Mouse (Mus musculus) cerebellum, adult 8-10 months (tissue): ENCODE measurements at regions not wholly inside any gene's neighbourhood (a gene's known extent, or its start where the extent isn't known, plus 50 kb on each side); places are given as distances from the start of the nearest gene placed in this dataset.

ENCODE experiments used
- DNase-seq: peaks from one replicate; pipeline ENCODE4 v3.0.0; 2022

- DNase-seq = no peak
These were observed 131.1 kb upstream of the Reg3g start for GRCm38 (mm10) chr6:78599751-78600150.

- no peak for DNase-seq
These were observed 101.4 kb upstream of the Reg3g start for GRCm38 (mm10) chr6:78570000-78570597.

GRCm38 (mm10) chr6:78553008-78553698 lies 84.5 kb upstream of the Reg3g start:
- no peak for DNase-seq

- no peak for DNase-seq
These were observed 83.7 kb upstream of the Reg3g start for GRCm38 (mm10) chr6:78552353-78552698.

GRCm38 (mm10) chr6:78551666-78552352 lies 83.1 kb upstream of the Reg3g start:
- DNase-seq = no peak

GRCm38 (mm10) chr6:78548476-78548875 lies 79.8 kb upstream of the Reg3g start:
- DNase-seq = no peak

GRCm38 (mm10) chr6:78547721-78548120 lies 79.0 kb upstream of the Reg3g start:
- no peak for DNase-seq

GRCm38 (mm10) chr6:78544238-78544637 lies 75.6 kb upstream of the Reg3g start:
- peak; percentile 38 for DNase-seq

- DNase-seq = no peak
These were observed 68.8 kb upstream of the Reg3g start for GRCm38 (mm10) chr6:78537476-78537875.

GRCm38 (mm10) chr6:78526986-78527762 lies 58.5 kb upstream of the Reg3g start:
- DNase-seq = no peak
